Mouse (Mus musculus): ENCODE measurements around the gene Rasa3. TPM values are rescaled to one million over a fixed set of nuclear protein-coding genes. Genes with fewer than 3 reads are reported as not detected.

The Rasa3 gene
- polyA plus RNA-seq, 1 experiment: not detected

- TF ChIP-seq GATA1 (IDR thresholded peaks at IDR 0.05; ENCODE audit: low read length): no peak
Observed at GRCm38 (mm10) chr8:13671246-13672003, 6.0 kb downstream of the Rasa3 start.

GRCm38 (mm10) chr8:13670011-13670471, 7.4 kb downstream of the Rasa3 start:
- TF ChIP-seq GATA1 (IDR thresholded peaks at IDR 0.05; ENCODE audit: low read length): no peak

DNA sequence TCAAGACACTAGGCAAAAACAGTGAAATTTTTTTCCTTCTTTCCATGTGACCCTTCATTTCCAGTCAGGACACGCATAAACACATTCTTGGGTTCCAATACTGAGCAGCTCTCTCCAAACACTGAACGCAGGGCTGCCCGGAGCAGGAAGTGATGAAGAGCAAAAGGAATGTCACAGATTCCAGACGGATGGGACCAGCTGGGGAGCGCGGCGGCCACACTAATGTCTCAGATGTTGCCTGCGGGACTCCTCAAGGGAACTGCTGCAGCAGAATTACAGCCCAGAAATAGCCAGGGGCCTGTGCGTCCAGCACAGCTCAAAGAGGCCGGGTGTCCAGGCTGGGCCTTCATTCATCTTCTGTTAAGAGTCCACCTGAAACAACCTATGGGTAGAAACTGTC, 9.0 kb downstream of the Rasa3 start:
- TF ChIP-seq GATA1 (IDR thresholded peaks at IDR 0.05; ENCODE audit: low read length): no peak

DNA sequence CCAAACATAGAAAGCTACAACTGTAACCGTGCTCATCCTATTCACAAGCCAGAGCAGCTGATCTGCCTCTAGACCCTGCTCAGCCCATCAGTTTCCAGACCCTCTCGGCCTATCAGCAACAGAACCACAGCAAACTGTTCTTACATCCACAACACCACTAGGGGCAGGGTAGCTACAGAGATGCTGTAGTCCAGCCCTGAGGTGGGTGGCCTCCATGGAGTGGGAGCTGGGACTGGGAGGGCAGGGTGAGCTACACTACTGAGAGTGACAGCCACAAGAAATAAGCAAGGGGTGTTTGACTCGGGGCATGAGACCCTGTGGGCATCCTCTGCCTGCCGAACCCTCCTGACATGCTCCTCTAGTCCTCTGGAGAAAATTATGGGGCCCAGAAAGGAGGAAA, 9.5 kb downstream of the Rasa3 start:
- TF ChIP-seq GATA1 (IDR thresholded peaks at IDR 0.05; ENCODE audit: low read length): no peak

DNA sequence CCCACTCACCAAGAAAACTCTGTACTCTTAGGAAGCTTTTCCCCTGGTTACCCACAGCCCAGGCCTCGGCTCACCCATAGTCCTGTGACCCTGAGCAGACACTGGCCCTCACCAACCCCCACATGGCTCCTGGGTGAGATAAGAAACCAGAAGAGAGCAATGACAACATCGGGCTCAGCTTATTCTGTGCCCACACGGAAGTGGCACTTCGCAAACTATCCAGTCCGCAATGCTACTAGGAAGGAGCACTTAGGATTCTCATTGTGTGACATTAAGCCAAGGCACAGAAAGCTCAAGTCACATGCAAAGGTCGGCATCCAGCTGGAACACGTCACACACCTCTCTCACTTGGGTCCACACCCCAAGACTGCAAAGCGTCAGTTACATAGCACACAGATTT, 11.5 kb downstream of the Rasa3 start:
- TF ChIP-seq GATA1 (IDR thresholded peaks at IDR 0.05; ENCODE audit: low read length): no peak

DNA sequence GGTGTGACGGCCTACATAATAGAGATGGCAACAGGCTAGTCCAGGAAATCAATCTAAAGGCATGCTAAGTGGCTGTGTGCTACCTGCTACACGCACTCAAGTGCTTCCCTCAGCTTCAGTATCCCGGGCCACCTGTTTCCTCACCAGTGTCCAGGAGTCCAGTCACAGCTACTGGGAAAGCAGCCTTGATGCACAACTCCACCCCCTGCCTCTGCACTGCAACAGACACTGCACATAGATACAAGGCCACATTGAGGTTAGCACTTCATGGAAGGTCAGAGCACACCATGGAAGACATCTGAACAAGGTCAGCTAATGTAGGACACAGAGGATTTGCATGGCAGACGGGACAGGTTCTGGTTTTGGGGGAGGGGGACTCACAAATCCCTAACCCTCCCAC, 11.9 kb downstream of the Rasa3 start:
- no peak for TF ChIP-seq GATA1 (IDR thresholded peaks at IDR 0.05; ENCODE audit: low read length)

GRCm38 (mm10) chr8:13664711-13665210, 12.6 kb downstream of the Rasa3 start:
- no peak for TF ChIP-seq GATA1 (IDR thresholded peaks at IDR 0.05; ENCODE audit: low read length)

DNA sequence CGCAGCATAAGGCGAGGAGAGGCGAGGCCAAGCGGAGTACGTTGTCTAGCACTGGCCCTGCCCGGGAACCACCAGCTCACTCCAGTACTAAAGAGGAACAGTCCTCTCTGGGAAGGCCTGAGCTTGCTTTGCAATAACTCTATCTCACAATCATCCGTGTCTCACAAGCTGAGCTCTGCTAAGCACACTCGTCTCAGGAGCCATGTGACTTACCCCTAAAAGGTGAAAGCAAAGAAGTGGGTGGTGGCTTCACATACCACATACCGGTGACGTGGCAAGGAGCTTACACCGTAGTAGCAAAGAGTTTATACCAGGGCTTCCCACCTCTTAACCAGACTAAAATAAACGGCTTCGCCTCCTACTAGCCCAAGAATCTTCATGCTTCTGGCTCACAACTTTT, 17.1 kb downstream of the Rasa3 start:
- no peak for TF ChIP-seq GATA1 (IDR thresholded peaks at IDR 0.05; ENCODE audit: low read length)

DNA sequence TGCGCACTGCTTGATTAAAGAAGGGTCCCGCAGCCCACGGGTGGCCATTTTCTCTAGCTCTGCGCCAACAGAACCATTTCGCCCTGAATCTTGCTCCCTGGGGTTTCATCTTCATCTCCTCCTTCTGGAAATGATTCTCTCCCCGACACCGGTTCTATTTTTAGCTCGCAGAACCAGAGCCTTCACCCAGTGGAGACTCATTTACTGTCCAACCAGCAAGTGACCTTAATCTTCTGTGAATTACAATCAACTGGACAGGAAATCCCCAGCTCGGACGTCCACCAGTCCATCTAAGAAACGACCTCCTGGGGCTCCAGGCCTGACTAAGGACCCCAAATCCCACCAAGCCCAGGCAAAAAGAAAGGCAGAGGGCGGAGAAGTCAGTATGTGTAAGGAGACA, 19.9 kb downstream of the Rasa3 start:
- TF ChIP-seq GATA1 (IDR thresholded peaks at IDR 0.05; ENCODE audit: low read length): no peak

- no peak for TF ChIP-seq GATA1 (IDR thresholded peaks at IDR 0.05; ENCODE audit: low read length)
Observed at GRCm38 (mm10) chr8:13655033-13655351, 22.4 kb downstream of the Rasa3 start.

- no peak for TF ChIP-seq GATA1 (IDR thresholded peaks at IDR 0.05; ENCODE audit: low read length)
Observed at GRCm38 (mm10) chr8:13654350-13655032, 22.9 kb downstream of the Rasa3 start.

- no peak for TF ChIP-seq GATA1 (IDR thresholded peaks at IDR 0.05; ENCODE audit: low read length)
Observed at GRCm38 (mm10) chr8:13650541-13651191, 26.7 kb downstream of the Rasa3 start.

DNA sequence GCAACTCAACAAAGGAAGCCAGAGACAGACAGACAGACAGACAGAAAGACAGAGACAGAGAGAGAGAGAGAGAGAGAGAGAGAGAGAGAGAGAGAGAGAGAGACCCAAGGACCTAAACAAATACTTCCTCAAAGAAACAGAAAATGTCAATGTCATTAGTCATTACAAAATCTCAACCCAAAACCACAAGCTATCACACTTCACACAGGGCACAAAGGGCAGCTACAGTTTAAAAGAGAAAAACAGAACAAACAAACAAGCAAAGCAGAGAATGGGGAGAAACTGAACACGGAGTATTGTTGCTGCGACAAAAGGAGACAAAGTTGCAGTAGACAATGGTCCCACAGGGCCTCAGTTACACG, 28.3 kb downstream of the Rasa3 start:
- TF ChIP-seq GATA1 (IDR thresholded peaks at IDR 0.05; ENCODE audit: low read length): no peak

- TF ChIP-seq GATA1 (IDR thresholded peaks at IDR 0.05; ENCODE audit: low read length): no peak
Observed at GRCm38 (mm10) chr8:13648377-13649153, 28.8 kb downstream of the Rasa3 start.

GRCm38 (mm10) chr8:13647591-13647990, 29.8 kb downstream of the Rasa3 start:
- TF ChIP-seq GATA1 (IDR thresholded peaks at IDR 0.05; ENCODE audit: low read length): no peak

Data from G1E-ER4 (cell line).